Mouse (Mus musculus) left cerebral cortex, postnatal 10 days (tissue): ENCODE measurements around the gene Krt5. TPM values are rescaled to one million over a fixed set of nuclear protein-coding genes. Genes with fewer than 3 reads are reported as not detected.
"Not testable (repeated sequence)": the region's sequence is repeated elsewhere in the genome, so short reads cannot be mapped to it uniquely, and the experiment has no call there.

Experiments used
- DNase-seq, 2 experiments: peaks; one replicate each; pipeline ENCODE4 v3.0.0; 2021 to 2022; ENCODE audit warnings: low spot score in 2 of 2, mixed read lengths in 1 of 2; ENCODE audit errors: extremely low spot score in 1 of 2
- intact Hi-C: fragments of 180-260 bp; cut with DNase I; formaldehyde crosslinking; loops from one replicate; pipeline ENCODE4 v1.15.1; 2025
- total RNA-seq, 2 experiments: library from RNA; stranded (reverse); gene quantifications; 2 replicates each; pipeline ENCODE4 v1.2.3; 2021

Gene Krt5
- not detected for total RNA-seq

GRCm38 (mm10) chr15:101712720-101713119, at the start of gene Krt5:
Gene Krt5 (minus strand): TSS chr15:101712898.
- DNase-seq = no peak
- intact Hi-C loops = no loop called here

- no peak for DNase-seq
These were observed 30.0 kb upstream of the Krt5 start, which contains the start of gene Krt71 for GRCm38 (mm10) chr15:101742711-101743110. Gene Krt71 (minus strand): TSS chr15:101743109.

GRCm38 (mm10) chr15:101737786-101738185, 25.1 kb upstream of the Krt5 start:
- intact Hi-C loops = no loop called here
- DNase-seq = no peak

More at GRCm38 (mm10) chr15:101742711-101743110, 30.0 kb upstream of the Krt5 start, which contains the start of gene Krt71:
- intact Hi-C loops = no loop called here

DNA sequence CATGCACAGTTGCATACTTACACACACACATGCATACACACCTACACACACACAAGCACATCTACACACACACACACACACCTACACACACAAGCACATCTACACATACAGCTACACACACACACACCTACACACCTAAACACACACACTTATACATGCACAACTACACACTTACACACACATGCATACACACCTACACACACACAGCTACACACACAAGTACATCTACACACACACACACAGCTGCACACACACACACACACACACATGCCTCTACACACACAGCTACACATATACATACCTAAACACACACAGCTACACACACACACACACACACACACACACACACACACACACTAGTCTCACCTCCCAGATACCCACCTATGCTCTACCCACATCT, 18.0 kb upstream of the Krt5 start:
- intact Hi-C loops = no loop called here

GRCm38 (mm10) chr15:101724686-101725085, 12.0 kb upstream of the Krt5 start:
- intact Hi-C loops = no loop called here

More for the DNA sequence above, 18.0 kb upstream of the Krt5 start:
- no peak for DNase-seq

GRCm38 (mm10) chr15:101715831-101716230, 3.1 kb upstream of the Krt5 start:
- no peak for DNase-seq
- intact Hi-C loops = no loop called here

More at GRCm38 (mm10) chr15:101724686-101725085, 12.0 kb upstream of the Krt5 start:
- DNase-seq = no peak

GRCm38 (mm10) chr15:101714356-101714755, 1.7 kb upstream of the Krt5 start:
- no peak for DNase-seq
- intact Hi-C loops = no loop called here

- intact Hi-C loops = no loop called here
- DNase-seq = no peak
These were observed 1.0 kb upstream of the Krt5 start for GRCm38 (mm10) chr15:101713731-101714130.

GRCm38 (mm10) chr15:101708683-101709082, 4.0 kb downstream of the Krt5 start:
- intact Hi-C loops = no loop called here

DNA sequence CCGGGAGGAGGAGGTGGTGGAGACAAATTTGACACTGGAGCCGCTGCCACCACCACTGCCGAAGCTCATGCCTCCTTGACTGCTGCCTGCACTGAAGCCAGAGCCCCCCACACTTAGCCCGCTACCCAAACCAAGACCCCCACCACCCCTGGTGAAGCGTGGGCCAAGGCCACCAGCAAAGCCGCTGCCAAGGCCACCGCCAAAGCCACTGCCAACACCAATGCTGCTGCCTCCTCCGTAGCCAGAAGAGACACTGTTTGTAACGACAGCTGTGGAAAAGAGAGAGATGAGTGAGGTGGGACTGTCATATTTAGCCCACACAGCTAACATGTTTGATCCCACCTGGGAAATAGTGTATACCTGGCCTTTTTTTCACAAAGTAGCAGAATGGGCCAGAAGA, 5.2 kb downstream of the Krt5 start:
- DNase-seq = peak in 1 of 2 experiments; percentile 15
- intact Hi-C loops = no loop called here

More at GRCm38 (mm10) chr15:101708683-101709082, 4.0 kb downstream of the Krt5 start:
- peak in 1 of 2 experiments; percentile 11 for DNase-seq

GRCm38 (mm10) chr15:101704066-101704465, 8.6 kb downstream of the Krt5 start:
- intact Hi-C loops = loop anchor here (5.0 kb wide), 1 partner anchor 182 kb away; no protein-coding TSS in a partner anchor
- no peak for DNase-seq

DNA sequence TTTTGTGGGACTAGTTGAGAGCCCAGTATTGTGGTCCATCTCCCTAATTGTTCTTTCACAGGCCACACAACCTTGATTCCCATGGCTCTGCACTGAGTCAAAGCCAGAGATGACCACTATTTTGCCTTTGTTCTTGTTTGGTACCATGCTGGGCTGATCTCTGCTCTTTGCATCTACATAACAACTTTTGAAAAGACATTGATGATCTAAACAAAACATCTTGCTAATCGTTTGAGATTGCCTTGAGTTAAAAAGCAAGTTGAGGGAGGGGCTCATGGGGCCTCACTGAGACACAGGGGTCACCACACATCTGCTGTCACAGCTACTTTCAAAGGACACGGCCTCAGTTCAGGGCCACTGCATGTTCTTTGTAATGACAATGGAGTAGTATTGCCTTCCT, 10.3 kb downstream of the Krt5 start:
- intact Hi-C loops = loop anchor here (5.0 kb wide), 1 partner anchor 180 kb away; no protein-coding TSS in a partner anchor

DNA sequence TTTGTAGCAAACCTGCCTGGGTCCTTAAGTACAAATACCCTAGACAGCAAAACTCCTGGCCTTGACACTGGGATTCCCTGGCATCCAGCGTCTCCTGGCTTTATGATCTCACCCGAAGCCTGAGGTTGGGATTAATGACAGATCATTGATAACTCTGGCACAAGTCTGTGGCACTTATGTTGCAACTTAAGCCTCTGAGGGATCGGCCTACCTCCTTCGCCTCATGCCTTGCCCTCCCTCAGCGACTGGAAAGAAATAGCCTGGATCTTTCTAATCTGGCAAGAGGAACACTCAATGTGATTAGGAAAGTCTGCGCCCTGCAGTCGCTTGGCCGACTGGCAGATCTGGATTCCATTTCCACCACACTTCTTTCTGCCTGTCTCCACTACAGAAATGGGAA, 12.8 kb downstream of the Krt5 start:
- DNase-seq = no peak
- intact Hi-C loops = loop anchor here (5.0 kb wide), 1 partner anchor 178 kb away; no protein-coding TSS in a partner anchor

More for the DNA sequence above, 10.3 kb downstream of the Krt5 start:
- DNase-seq = no peak

DNA sequence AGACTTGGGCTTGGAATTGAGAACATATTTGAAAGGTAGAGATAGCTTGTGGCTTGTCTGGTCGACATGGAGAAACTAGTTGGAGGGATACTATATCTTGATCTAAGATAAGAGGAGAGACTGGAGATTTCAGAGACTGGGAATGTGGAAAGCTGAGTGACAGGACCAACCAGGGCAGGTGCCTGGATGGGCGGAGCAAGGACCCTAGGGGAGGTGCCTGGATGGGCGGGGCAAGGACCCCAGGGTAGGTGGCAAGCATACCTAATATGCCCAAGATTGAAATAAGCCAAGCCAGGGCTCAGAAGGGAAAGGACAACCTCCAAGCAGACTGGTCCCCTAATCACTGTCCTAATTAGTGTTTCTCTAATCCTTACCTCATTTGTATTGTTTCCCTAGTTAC, 13.5 kb downstream of the Krt5 start:
- no peak for DNase-seq
- intact Hi-C loops = no loop called here

- intact Hi-C loops = no loop called here
- DNase-seq = no peak
These were observed 15.1 kb downstream of the Krt5 start for GRCm38 (mm10) chr15:101697326-101698188.

- DNase-seq = no peak
- intact Hi-C loops = no loop called here
These were observed 18.5 kb downstream of the Krt5 start, which contains the start of gene Krt6a for GRCm38 (mm10) chr15:101694207-101694606. Gene Krt6a (minus strand): TSS chr15:101694307.

GRCm38 (mm10) chr15:101690460-101690859, 22.2 kb downstream of the Krt5 start:
- intact Hi-C loops, DNase-seq: not testable (repeated sequence)

DNA sequence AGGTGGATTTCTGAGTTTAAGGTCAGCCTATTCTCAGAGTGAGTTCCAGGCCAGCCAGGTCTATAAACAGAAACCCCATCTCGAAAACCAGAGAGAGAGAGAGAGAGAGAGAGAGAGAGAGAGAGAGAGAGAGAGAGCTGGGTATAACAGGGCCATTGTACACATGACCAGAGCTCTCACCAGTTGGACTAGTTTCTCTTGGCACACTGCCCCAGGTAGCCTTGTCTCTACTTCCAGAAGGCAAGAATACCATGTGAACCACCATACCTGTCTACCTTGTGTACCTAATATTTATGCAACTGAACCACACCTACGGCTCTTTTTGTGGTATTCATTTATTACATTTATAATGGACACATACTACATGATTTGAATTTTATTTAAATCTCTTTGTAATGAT, 24.5 kb downstream of the Krt5 start:
- intact Hi-C loops = no loop called here
- no peak for DNase-seq

GRCm38 (mm10) chr15:101680187-101680586, 32.5 kb downstream of the Krt5 start, which contains the start of gene Krt6b:
Gene Krt6b (minus strand): TSS chr15:101680287.
- intact Hi-C loops = no loop called here
- no peak for DNase-seq

DNA sequence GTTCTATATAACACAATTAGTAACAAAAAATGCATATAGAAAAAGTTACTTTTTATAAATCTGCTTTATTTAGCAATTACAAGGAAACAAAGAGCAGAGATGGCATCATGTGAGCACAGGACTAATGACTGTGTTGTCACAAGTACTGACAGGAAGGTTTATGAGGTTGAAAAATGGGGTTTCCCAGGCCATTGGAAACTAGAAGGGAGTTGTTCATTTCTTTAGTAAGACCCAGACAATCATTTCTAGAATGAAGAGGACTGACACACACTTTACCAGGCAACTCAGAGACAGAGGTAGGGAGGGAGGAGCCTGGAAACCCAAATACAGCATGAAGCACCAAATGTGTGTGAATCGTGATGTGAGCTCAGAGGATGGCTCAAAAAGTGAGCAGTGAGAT, 36.7 kb downstream of the Krt5 start:
- intact Hi-C loops = no loop called here
- DNase-seq = no peak
